Mouse (Mus musculus) subcutaneous adipose tissue, adult 2 months (tissue): Measurements from ENCODE around the gene Med8. TPM values are rescaled to one million over a fixed set of nuclear protein-coding genes. Genes with fewer than 3 reads are reported as not detected.

Experiments
- polyA plus RNA-seq: library from polyadenylated mRNA; depleted of rRNA; stranded (reverse); fragments of >200 nt; gene quantifications from 2 replicates; pipeline ENCODE4 v1.2.3, GENCODE M21; 2012; ENCODE audit warnings: low replicate concordance; rRNA removed

Med8 gene
- polyA plus RNA-seq = 37.6 and 44.0 TPM in 2 replicates

DNA sequence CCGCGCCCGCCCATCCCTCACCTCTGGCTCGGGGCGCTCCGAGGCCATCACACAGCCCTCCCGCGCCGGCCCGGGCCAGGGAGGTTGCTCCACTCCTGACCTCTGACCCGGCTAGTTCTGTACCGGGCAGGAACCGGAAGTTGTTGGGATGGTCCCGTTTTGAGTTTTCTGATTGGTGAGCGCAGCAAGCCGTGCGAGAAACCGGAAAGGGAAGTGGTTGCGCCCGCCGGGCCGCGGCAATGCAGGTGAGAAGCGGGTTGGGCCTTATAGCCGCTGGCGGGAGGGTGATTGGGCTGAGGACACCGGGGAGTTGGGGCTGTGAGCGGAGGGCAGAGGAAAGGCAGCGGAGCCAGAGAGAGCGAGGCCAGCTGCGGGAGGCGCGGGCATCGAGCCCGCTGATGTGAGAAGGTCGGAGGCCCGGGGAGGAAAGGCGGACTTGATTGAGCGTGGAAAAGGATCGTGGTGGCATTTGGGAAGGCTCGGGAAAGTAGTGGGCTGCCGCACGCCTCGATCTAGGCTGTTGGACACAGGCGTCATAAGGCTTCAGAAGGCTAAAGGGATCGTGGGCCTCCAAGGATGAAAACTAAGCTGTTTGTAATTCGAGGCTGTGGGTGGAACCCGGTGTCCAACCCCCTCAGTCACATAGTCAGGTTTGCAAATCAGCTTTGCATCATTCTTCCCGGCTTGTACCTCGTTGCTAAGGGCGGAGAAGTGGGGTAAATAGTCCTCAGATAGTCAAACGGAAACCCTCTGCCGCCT, at the start of gene Med8, which contains the start of gene Szt2:
Med8 (plus strand) TSS at position 196 of the 759 bp plus-strand sequence.
Szt2 (minus strand) TSS at position 132 of the 759 bp plus-strand sequence.

DNA sequence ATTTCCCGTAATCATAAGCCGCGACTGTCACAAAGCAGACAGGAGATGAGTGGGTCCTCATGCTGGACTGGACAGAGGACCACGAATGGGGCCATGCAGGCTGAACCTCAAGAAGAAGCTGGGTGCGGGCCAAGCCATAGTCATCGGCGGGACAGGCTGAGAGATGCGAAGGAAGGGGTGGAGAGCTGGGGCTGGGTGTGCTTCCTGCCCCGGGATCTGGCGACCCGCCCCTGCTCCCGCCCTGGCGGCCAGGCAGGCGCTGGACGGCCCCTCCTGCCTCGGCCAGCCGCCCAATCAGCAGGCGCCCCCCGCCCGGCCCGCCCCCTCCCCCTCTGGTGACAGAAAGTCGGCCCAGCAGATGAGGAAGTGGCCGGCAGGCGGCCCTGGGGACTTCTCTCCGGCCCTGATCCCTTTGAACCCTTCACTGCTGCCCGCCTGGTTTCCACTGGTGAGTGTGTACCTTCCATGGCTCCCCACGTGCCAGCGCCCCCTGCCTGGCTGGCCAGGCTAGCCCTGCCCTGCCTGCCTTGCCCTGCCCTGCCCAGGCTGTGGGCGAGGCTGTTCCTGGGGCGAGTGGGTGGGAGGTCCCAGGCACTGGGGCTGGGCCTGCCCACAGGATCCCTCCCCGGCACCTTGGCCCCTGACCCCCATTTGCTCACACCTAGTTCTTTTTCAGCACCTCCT, 18.8 kb downstream of the Med8 start, which contains the start of gene Elovl1:
Elovl1 (plus strand) TSS at position 326 of the 684 bp plus-strand sequence.

DNA sequence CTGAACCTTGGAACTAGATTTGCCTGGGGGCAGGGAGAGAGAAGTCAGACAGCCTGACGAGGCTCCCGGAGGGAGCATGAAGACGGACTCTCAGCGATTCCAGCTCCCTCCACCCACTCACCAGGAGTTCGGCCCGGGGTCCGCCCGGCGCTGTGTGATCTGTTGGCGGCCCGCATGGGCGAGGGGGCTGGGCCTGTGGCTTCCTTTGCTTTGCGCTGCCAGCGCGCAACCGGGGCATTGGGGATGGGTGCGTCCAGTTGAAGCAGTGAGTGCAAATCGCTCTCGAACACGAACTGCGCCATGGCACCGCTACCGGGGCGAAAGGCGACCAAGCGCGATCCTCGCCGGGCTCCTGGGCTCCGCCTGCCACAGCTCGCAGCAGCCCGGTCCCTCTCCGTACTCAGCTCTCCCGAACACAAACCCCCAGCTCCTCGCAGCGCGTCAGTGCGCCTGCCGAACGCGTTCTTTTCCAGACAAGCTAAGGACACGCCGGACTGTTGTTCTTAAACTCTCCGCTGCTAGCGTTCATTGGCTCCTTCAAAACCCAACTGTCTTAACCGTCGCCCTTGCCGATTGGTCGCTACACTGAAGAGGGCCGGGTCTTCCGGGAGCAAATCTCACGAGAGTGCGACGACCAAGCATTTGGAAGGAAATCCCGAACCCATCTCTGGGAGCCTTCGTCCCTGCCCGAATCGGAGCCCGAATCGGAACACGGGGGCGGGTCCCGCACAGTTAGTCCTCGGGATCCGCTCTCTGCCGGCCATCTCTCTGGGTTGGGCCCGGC, 27.9 kb downstream of the Med8 start, which contains the start of gene Cdc20:
Cdc20 (minus strand) TSS at position 533 of the 784 bp plus-strand sequence.

DNA sequence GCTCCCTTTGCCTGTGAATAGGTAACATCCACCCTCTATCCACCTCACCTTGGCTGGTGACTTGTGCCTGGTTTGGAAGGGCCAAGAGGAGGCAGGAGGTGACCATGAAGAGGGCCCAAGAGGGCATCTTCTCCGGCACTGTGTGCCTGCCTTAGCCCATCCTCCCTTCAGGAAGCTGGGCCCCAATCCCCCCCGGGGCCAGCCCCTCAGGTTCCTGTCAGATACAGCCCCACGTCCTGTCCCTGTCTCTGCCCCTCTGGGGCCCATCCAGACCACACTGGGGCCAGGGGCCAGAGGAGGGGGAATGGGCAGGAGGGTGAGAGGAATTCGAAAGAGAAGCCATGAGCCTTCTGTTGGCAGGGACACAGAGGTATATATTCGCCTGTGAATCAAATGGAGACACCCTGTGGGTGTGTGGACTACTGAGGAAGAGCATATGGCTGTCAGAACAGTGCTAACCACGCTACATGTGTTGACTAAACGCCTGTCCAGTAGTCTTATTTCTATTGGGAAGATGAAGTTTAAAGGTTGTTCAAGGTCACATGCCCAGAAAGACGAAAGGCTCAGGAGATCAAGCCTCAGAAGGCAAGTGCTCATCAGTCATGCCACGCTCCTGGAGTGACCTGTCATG, 48.3 kb downstream of the Med8 start, which contains the start of gene Mpl:
Mpl (minus strand) TSS at position 169 of the 631 bp plus-strand sequence.

Other genes starting within 250 kb of the Med8 start
- 33.8 and 49.4 TPM in 2 replicates for gene Kdm4a, start 229.3 kb upstream of the Med8 start, polyA plus RNA-seq
- 21.9 and 68.1 TPM in 2 replicates for gene Ptprf, start 117.9 kb upstream of the Med8 start, polyA plus RNA-seq
- 16.5 and 34.0 TPM in 2 replicates for gene Szt2, start 64 bp upstream of the Med8 start, polyA plus RNA-seq
- gene Elovl1, start 18.8 kb downstream of the Med8 start, polyA plus RNA-seq = 183 and 207 TPM in 2 replicates
- 2.6 and 29.1 TPM in 2 replicates for gene Cdc20, start 28.0 kb downstream of the Med8 start, polyA plus RNA-seq
- gene Mpl, start 48.2 kb downstream of the Med8 start, polyA plus RNA-seq = 0.09 TPM in 1 of 2 replicates, not detected in the other
- gene Tie1, start 80.7 kb downstream of the Med8 start, polyA plus RNA-seq = 63.5 and 115 TPM in 2 replicates
- 9.1 TPM in 1 of 2 replicates, not detected in the other for gene 2610528J11Rik, start 117.7 kb downstream of the Med8 start, polyA plus RNA-seq
- gene Tmem125, start 134.7 kb downstream of the Med8 start, polyA plus RNA-seq = 0.92 and 9.3 TPM in 2 replicates
- gene Cfap57, start 211.4 kb downstream of the Med8 start, polyA plus RNA-seq = 0.06 TPM in 1 of 2 replicates, not detected in the other
- gene Ebna1bp2, start 211.5 kb downstream of the Med8 start, polyA plus RNA-seq = 18.4 and 38.8 TPM in 2 replicates
- gene Olfr62, start 249.6 kb downstream of the Med8 start, polyA plus RNA-seq = not detected in 2 replicates